ENCODE assay signal across 7 mouse cellular contexts in the genomic region with DNA sequence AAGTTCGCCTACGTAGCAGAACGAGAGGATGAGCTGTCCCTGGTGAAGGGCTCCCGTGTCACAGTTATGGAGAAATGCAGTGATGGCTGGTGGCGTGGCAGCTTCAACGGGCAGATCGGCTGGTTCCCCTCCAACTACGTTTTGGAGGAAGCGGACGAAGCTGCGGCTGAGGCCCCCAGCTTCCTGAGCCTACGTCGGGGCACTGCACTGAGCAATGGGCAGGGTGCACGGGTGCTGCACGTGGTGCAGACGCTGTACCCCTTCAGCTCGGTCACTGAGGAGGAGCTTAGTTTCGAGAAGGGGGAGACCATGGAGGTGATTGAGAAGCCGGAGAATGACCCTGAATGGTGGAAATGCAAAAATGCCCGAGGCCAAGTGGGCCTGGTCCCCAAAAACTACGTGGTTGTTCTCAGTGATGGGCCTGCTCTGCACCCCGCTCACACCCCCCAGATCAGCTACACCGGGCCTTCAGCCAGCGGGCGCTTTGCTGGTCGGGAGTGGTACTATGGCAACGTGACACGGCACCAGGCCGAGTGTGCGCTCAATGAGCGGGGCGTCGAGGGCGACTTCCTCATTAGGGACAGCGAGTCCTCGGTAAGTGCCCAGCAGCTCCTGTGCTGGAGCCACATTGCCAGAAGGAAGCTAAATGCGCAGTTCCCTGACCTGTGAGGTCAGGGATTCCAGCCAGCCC.
DNase-seq lines count a peak whose midpoint lies in the region; ATAC-seq and TF ChIP-seq lines count a peak whose summit lies in the region.
"Not testable (repeated sequence)": the region's sequence is repeated elsewhere in the genome, so short reads cannot be mapped to it uniquely, and the experiment has no call there.

No protein-coding gene starts in this region.

- H3K36me3 ChIP-seq in hindbrain, embryonic 16.5 days (ENCODE audit: control insufficient read depth, insufficient read depth, low read length); stomach, postnatal 0 days (ENCODE audit: control insufficient read depth, insufficient read depth, low read length): not testable (repeated sequence)
- H3K36me3 ChIP-seq in liver, embryonic 13.5 days: peaks cover 16% of the 10 kb centered on the region
- peaks cover 14% of the 10 kb centered on the region for H3K36me3 ChIP-seq in midbrain, embryonic 13.5 days

- peak; percentile 82 for ATAC-seq in common myeloid progenitor, adult 5-6 weeks (replicated peaks; ENCODE audit: low read depth, poor library complexity, severe bottlenecking)
- ATAC-seq in granulocyte monocyte progenitor cell, adult 5-6 weeks (replicated peaks; ENCODE audit: poor library complexity, severe bottlenecking): peak; percentile 94
- peak; percentile 61; the same call in 1 of the 2 replicates for ATAC-seq in hindbrain, embryonic 16.5 days
- ATAC-seq in liver, embryonic 13.5 days (ENCODE audit: low read depth): not testable (repeated sequence)
- ATAC-seq in megakaryocyte, adult 5-6 weeks (ENCODE audit: poor library complexity, severe bottlenecking): peak; percentile 95
- 0 out of 2 replicates have a peak, but pooled peaks have one; percentile 19 for ATAC-seq in midbrain, embryonic 13.5 days
- peak; percentile 32; the same call in 1 of the 2 replicates for ATAC-seq in stomach, postnatal 0 days (ENCODE audit: low FRiP score, low TSS enrichment)

- 88% methylated on average over 35 of the region's 37 CpGs for WGBS in hindbrain, embryonic 16.5 days
- 83% methylated on average over 37 of the region's 37 CpGs for WGBS in liver, embryonic 13.5 days (ENCODE audit: insufficient replicate concordance)
- WGBS in midbrain, embryonic 13.5 days: 94% methylated on average over 37 of the region's 37 CpGs
- 94% methylated on average over 37 of the region's 37 CpGs for WGBS in stomach, postnatal 0 days

- H3K4me3 ChIP-seq in hindbrain, embryonic 16.5 days (ENCODE audit: low read length); liver, embryonic 13.5 days (replicated peaks); midbrain, embryonic 13.5 days (replicated peaks); stomach, postnatal 0 days (ENCODE audit: low read depth, low read length): not testable (repeated sequence)

- not testable (repeated sequence) for H3K4me1 ChIP-seq in hindbrain, embryonic 16.5 days (ENCODE audit: control insufficient read depth, insufficient read depth, low read depth, low read length); stomach, postnatal 0 days (replicated peaks; ENCODE audit: control insufficient read depth, insufficient read depth)
- peaks cover 78% of the 10 kb centered on the region for H3K4me1 ChIP-seq in liver, embryonic 13.5 days (replicated peaks)
- peaks cover 13% of the 10 kb centered on the region; the same call in 1 of the 2 replicates for H3K4me1 ChIP-seq in midbrain, embryonic 13.5 days (replicated peaks)

- TF ChIP-seq CTCF in stomach, postnatal 0 days (IDR thresholded peaks at IDR 0.05; ENCODE audit: low read depth): not testable (repeated sequence)

- not testable (repeated sequence) for TF ChIP-seq EP300 in stomach, postnatal 0 days (optimal IDR thresholded peaks at IDR 0.05)

- not testable (repeated sequence) for H3K27ac ChIP-seq in hindbrain, embryonic 16.5 days (ENCODE audit: low read depth, low read length); midbrain, embryonic 13.5 days; stomach, postnatal 0 days (replicated peaks)
- peak overlapping the region; percentile 73; the same call in 1 of the 2 replicates for H3K27ac ChIP-seq in liver, embryonic 13.5 days

- H3K9ac ChIP-seq in hindbrain, embryonic 16.5 days (ENCODE audit: low read depth, low read length); liver, embryonic 13.5 days; midbrain, embryonic 13.5 days (replicated peaks); stomach, postnatal 0 days (ENCODE audit: low read length): not testable (repeated sequence)

- DNase-seq in liver, embryonic 13.5 days; stomach, postnatal 0 days (ENCODE audit: low spot score): not testable (repeated sequence)

- not testable (repeated sequence) for H3K9me3 ChIP-seq in hindbrain, embryonic 16.5 days (ENCODE audit: control insufficient read depth, low read length); liver, embryonic 13.5 days (replicated peaks); midbrain, embryonic 13.5 days; stomach, postnatal 0 days (ENCODE audit: control insufficient read depth, low read length)

- H3K4me2 ChIP-seq in hindbrain, embryonic 16.5 days (ENCODE audit: low read length); liver, embryonic 13.5 days; midbrain, embryonic 13.5 days (replicated peaks); stomach, postnatal 0 days (replicated peaks; ENCODE audit: low read depth): not testable (repeated sequence)

- H3K27me3 ChIP-seq in hindbrain, embryonic 16.5 days (replicated peaks; ENCODE audit: control insufficient read depth, insufficient read depth, low read length); liver, embryonic 13.5 days; midbrain, embryonic 13.5 days; stomach, postnatal 0 days (ENCODE audit: control insufficient read depth, insufficient read depth, low read length): not testable (repeated sequence)
